Mouse (Mus musculus) midbrain, embryonic 10.5 days (tissue): Measurements from ENCODE around the gene Rsph1. TPM values are rescaled to one million over a fixed set of nuclear protein-coding genes. Genes with fewer than 3 reads are reported as not detected.

Source experiments
- DNase-seq: peaks from one replicate; pipeline ENCODE4 v3.0.0-alpha.2; 2017; ENCODE audit warnings: low spot score
- H3K27ac ChIP-seq: fragments of 300-500 bp; sonication (generic); replicated peaks from 2 replicates; pipeline ENCODE4 v1.5.1; 2016; ENCODE audit warnings: mild to moderate bottlenecking
- H3K27me3 ChIP-seq: fragments of 300-500 bp; sonication (generic); 2 replicates; pipeline ENCODE4 v1.6.1; 2016; ENCODE audit warnings: low read depth, mild to moderate bottlenecking; ENCODE audit not compliant: poor library complexity, severe bottlenecking
- H3K36me3 ChIP-seq: fragments of 300-500 bp; sonication (generic); 2 replicates; pipeline ENCODE4 v1.6.1; 2016; ENCODE audit warnings: mild to moderate bottlenecking, moderate library complexity
- H3K4me1 ChIP-seq: fragments of 300-500 bp; sonication (generic); 2 replicates; pipeline ENCODE4 v1.6.1; 2016
- H3K4me3 ChIP-seq: fragments of 300-500 bp; sonication (generic); 2 replicates; pipeline ENCODE4 v1.5.1; 2016; ENCODE audit warnings: mild to moderate bottlenecking, moderate library complexity
- H3K9me3 ChIP-seq: fragments of 300-500 bp; sonication (generic); replicated peaks from 2 replicates; pipeline ENCODE4 v1.6.1; 2016; ENCODE audit warnings: mild to moderate bottlenecking
- WGBS: fragments of 180-500 bp; shearing (Covaris S2); methylation state at CpG from one replicate; pipeline ENCODE4 v1.1.7; 2016; 5-methylcytosine and 5-hydroxymethylcytosine counted together
- polyA plus RNA-seq: library from polyadenylated mRNA; unstranded; fragments of >200 nt; fragmentation: Nextera tagmentation; extraction: Ambion mirVana; gene quantifications from 2 replicates; pipeline ENCODE4 v1.2.1, GENCODE M21; 2016

Gene Rsph1
- polyA plus RNA-seq, 1 experiment from 2014 or later = 2.5 TPM

- peaks cover 23% of the 10 kb centered on the region for H3K4me1 ChIP-seq
- H3K4me3 ChIP-seq = no peak overlapping the region
- H3K27ac ChIP-seq = no peak overlapping the region
- no peaks in the 10 kb centered on the region for H3K9me3 ChIP-seq
- H3K36me3 ChIP-seq = no peaks in the 10 kb centered on the region
- H3K27me3 ChIP-seq = no peaks in the 10 kb centered on the region; the same call in 1 of the 2 replicates
- DNase-seq = no peak
- WGBS = 88% methylated on average over 1 of the region's 1 CpGs
Measured at GRCm38 (mm10) chr17:31268016-31268415, 9.2 kb downstream of the Rsph1 start.

GRCm38 (mm10) chr17:31267603-31268002 lies 9.6 kb downstream of the Rsph1 start:
- no peak for DNase-seq
- no peaks in the 10 kb centered on the region for H3K9me3 ChIP-seq
- H3K4me1 ChIP-seq = peaks cover 23% of the 10 kb centered on the region
- no peak overlapping the region for H3K4me3 ChIP-seq
- H3K27me3 ChIP-seq = no peaks in the 10 kb centered on the region; the same call in 1 of the 2 replicates
- no peaks in the 10 kb centered on the region for H3K36me3 ChIP-seq
- WGBS = 89% methylated on average over 6 of the region's 6 CpGs
- H3K27ac ChIP-seq = no peak overlapping the region

GRCm38 (mm10) chr17:31267138-31267537 lies 10.0 kb downstream of the Rsph1 start:
- Histone ChIP-seq H3K9me3 (no peaks in the 10 kb centered on the region), H3K36me3 (no peaks in the 10 kb centered on the region), H3K27ac (no peak overlapping the region), H3K4me1 (peaks cover 23% of the 10 kb centered on the region), H3K27me3 (no peaks in the 10 kb centered on the region; the same call in 1 of the 2 replicates), H3K4me3 (no peak overlapping the region)
- 81% methylated on average over 4 of the region's 4 CpGs for WGBS
- no peak for DNase-seq

- Histone ChIP-seq H3K4me3 (no peak overlapping the region), H3K27me3 (no peaks in the 10 kb centered on the region; the same call in 1 of the 2 replicates), H3K27ac (no peak overlapping the region), H3K9me3 (no peaks in the 10 kb centered on the region), H3K36me3 (no peaks in the 10 kb centered on the region), H3K4me1 (peaks cover 23% of the 10 kb centered on the region)
- WGBS = 86% methylated on average over 7 of the region's 7 CpGs
- DNase-seq = no peak
Measured at GRCm38 (mm10) chr17:31266321-31266950, 10.7 kb downstream of the Rsph1 start.

GRCm38 (mm10) chr17:31265831-31266230 lies 11.4 kb downstream of the Rsph1 start:
- Histone ChIP-seq H3K36me3 (no peaks in the 10 kb centered on the region), H3K27me3 (no peaks in the 10 kb centered on the region; the same call in 1 of the 2 replicates), H3K9me3 (no peaks in the 10 kb centered on the region), H3K27ac (no peak overlapping the region), H3K4me1 (peaks cover 17% of the 10 kb centered on the region), H3K4me3 (no peak overlapping the region)
- no peak for DNase-seq
- WGBS = 89% methylated on average over 9 of the region's 9 CpGs

- 19% methylated on average over 3 of the region's 3 CpGs for WGBS
- Histone ChIP-seq H3K4me1 (peaks cover 11% of the 10 kb centered on the region), H3K4me3 (no peak overlapping the region), H3K27me3 (no peaks in the 10 kb centered on the region; the same call in 1 of the 2 replicates), H3K27ac (no peak overlapping the region), H3K9me3 (no peaks in the 10 kb centered on the region), H3K36me3 (no peaks in the 10 kb centered on the region)
- no peak for DNase-seq
Measured at GRCm38 (mm10) chr17:31265171-31265572, 12.0 kb downstream of the Rsph1 start.

- H3K4me1 ChIP-seq = peaks cover 11% of the 10 kb centered on the region
- no peaks in the 10 kb centered on the region for H3K9me3 ChIP-seq
- DNase-seq = no peak
- H3K4me3 ChIP-seq = no peak overlapping the region
- peak overlapping the region; percentile 4; the same call in 1 of the 2 replicates for H3K27ac ChIP-seq
- no peaks in the 10 kb centered on the region for H3K36me3 ChIP-seq
- H3K27me3 ChIP-seq = no peaks in the 10 kb centered on the region; the same call in 1 of the 2 replicates
- 53% methylated on average over 6 of the region's 6 CpGs for WGBS
Measured at GRCm38 (mm10) chr17:31264372-31264771, 12.8 kb downstream of the Rsph1 start.

GRCm38 (mm10) chr17:31263770-31264169 lies 13.4 kb downstream of the Rsph1 start:
- peaks cover 11% of the 10 kb centered on the region for H3K4me1 ChIP-seq
- WGBS = 86% methylated on average over 5 of the region's 5 CpGs
- H3K27ac ChIP-seq = no peak overlapping the region
- no peak overlapping the region for H3K4me3 ChIP-seq
- DNase-seq = no peak
- H3K9me3 ChIP-seq = no peaks in the 10 kb centered on the region
- H3K36me3 ChIP-seq = no peaks in the 10 kb centered on the region
- H3K27me3 ChIP-seq = no peaks in the 10 kb centered on the region; the same call in 1 of the 2 replicates

- 84% methylated on average over 5 of the region's 5 CpGs for WGBS
- peaks cover 11% of the 10 kb centered on the region for H3K4me1 ChIP-seq
- no peaks in the 10 kb centered on the region; the same call in 1 of the 2 replicates for H3K27me3 ChIP-seq
- H3K9me3 ChIP-seq = no peaks in the 10 kb centered on the region
- no peak overlapping the region for H3K4me3 ChIP-seq
- no peak for DNase-seq
- H3K36me3 ChIP-seq = no peaks in the 10 kb centered on the region
- no peak overlapping the region for H3K27ac ChIP-seq
Measured at GRCm38 (mm10) chr17:31262715-31263114, 14.5 kb downstream of the Rsph1 start.

GRCm38 (mm10) chr17:31261352-31261751 lies 15.8 kb downstream of the Rsph1 start:
- H3K4me1 ChIP-seq = peaks cover 11% of the 10 kb centered on the region
- 93% methylated on average over 6 of the region's 6 CpGs for WGBS
- no peak overlapping the region for H3K27ac ChIP-seq
- H3K4me3 ChIP-seq = no peak overlapping the region
- H3K36me3 ChIP-seq = no peaks in the 10 kb centered on the region
- no peaks in the 10 kb centered on the region for H3K9me3 ChIP-seq
- DNase-seq = no peak
- H3K27me3 ChIP-seq = no peaks in the 10 kb centered on the region; the same call in 1 of the 2 replicates

- DNase-seq = no peak
- no peak overlapping the region for H3K4me3 ChIP-seq
- H3K36me3 ChIP-seq = no peaks in the 10 kb centered on the region
- no peak overlapping the region for H3K27ac ChIP-seq
- peaks cover 11% of the 10 kb centered on the region for H3K4me1 ChIP-seq
- no peaks in the 10 kb centered on the region for H3K27me3 ChIP-seq
- H3K9me3 ChIP-seq = no peaks in the 10 kb centered on the region
- 93% methylated on average over 7 of the region's 7 CpGs for WGBS
Measured at GRCm38 (mm10) chr17:31260430-31260829, 16.8 kb downstream of the Rsph1 start.

GRCm38 (mm10) chr17:31259825-31260224 lies 17.4 kb downstream of the Rsph1 start:
- DNase-seq = no peak
- Histone ChIP-seq H3K27ac (no peak overlapping the region), H3K27me3 (no peaks in the 10 kb centered on the region), H3K9me3 (no peaks in the 10 kb centered on the region), H3K4me1 (peaks cover 7% of the 10 kb centered on the region), H3K36me3 (no peaks in the 10 kb centered on the region), H3K4me3 (no peak overlapping the region)
- WGBS = 71% methylated on average over 4 of the region's 4 CpGs

GRCm38 (mm10) chr17:31259145-31259544 lies 18.0 kb downstream of the Rsph1 start:
- H3K4me1 ChIP-seq = peaks cover 6% of the 10 kb centered on the region
- peaks cover 3% of the 10 kb centered on the region; the same call in 1 of the 2 replicates for H3K27me3 ChIP-seq
- H3K36me3 ChIP-seq = no peaks in the 10 kb centered on the region
- WGBS = 80% methylated on average over 4 of the region's 4 CpGs
- no peak overlapping the region for H3K27ac ChIP-seq
- H3K9me3 ChIP-seq = no peaks in the 10 kb centered on the region
- no peak overlapping the region for H3K4me3 ChIP-seq
- no peak for DNase-seq
